Mouse (Mus musculus) midbrain, embryonic 15.5 days (tissue): ENCODE data around the gene 9530003J23Rik. TPM values are rescaled to one million over a fixed set of nuclear protein-coding genes. Genes with fewer than 3 reads are reported as not detected.
"Not testable (repeated sequence)": the region's sequence is repeated elsewhere in the genome, so short reads cannot be mapped to it uniquely, and the experiment has no call there.

Experiments used
- ATAC-seq: fragments of 200-750 bp; cut with Nextera tagmentation; replicated peaks from 2 replicates; pipeline ENCODE4 v1.8.0; 2017; ENCODE audit warnings: moderate TSS enrichment
- H3K27ac ChIP-seq: fragments of 300-500 bp; sonication (generic); 2 replicates; pipeline ENCODE4 v1.5.1; 2015; ENCODE audit warnings: mild to moderate bottlenecking, inconsistent platforms
- H3K27me3 ChIP-seq: fragments of 300-500 bp; sonication (generic); replicated peaks from 2 replicates; pipeline ENCODE4 v1.6.1; 2015; ENCODE audit warnings: inconsistent platforms
- H3K36me3 ChIP-seq: fragments of 300-500 bp; sonication (generic); replicated peaks from 2 replicates; pipeline ENCODE4 v1.6.1; 2015; ENCODE audit warnings: inconsistent platforms
- H3K4me1 ChIP-seq: fragments of 300-500 bp; sonication (generic); 2 replicates; pipeline ENCODE4 v1.6.1; 2015; ENCODE audit warnings: inconsistent platforms
- H3K4me2 ChIP-seq: fragments of 300-500 bp; sonication (generic); 2 replicates; pipeline ENCODE4 v1.6.1; 2015; ENCODE audit warnings: inconsistent platforms, mild to moderate bottlenecking, moderate library complexity
- H3K4me3 ChIP-seq: fragments of 300-500 bp; sonication (generic); 2 replicates; pipeline ENCODE4 v1.5.1; 2015; ENCODE audit warnings: mild to moderate bottlenecking, inconsistent platforms
- H3K9ac ChIP-seq: fragments of 300-500 bp; sonication (generic); 2 replicates; pipeline ENCODE4 v1.6.1; 2015; ENCODE audit warnings: mild to moderate bottlenecking, inconsistent platforms
- H3K9me3 ChIP-seq: fragments of 300-500 bp; sonication (generic); 2 replicates; pipeline ENCODE4 v1.6.1; 2016; ENCODE audit warnings: inconsistent platforms
- WGBS: fragments of 180-500 bp; shearing (Covaris S2); methylation state at CpG from one replicate; pipeline ENCODE4 v1.1.7; 2015; ENCODE audit warnings: mixed read lengths; 5-methylcytosine and 5-hydroxymethylcytosine counted together
- polyA plus RNA-seq: library from polyadenylated mRNA; unstranded; fragments of >200 nt; fragmentation: Nextera tagmentation; extraction: Ambion mirVana; gene quantifications from 2 replicates; pipeline ENCODE4 v1.2.1, GENCODE M21; 2015

Gene 9530003J23Rik
- polyA plus RNA-seq: not detected in 2 replicates

- WGBS: 86% methylated on average over 12 of the region's 12 CpGs
- no peak for ATAC-seq
- Histone ChIP-seq H3K27me3 (no peaks in the 10 kb centered on the region), H3K27ac (no peak within 1 kb of the TSS), H3K4me2 (no peak within 1 kb of the TSS), H3K4me1 (no peaks in the 10 kb centered on the region), H3K9ac (no peak within 1 kb of the TSS), H3K9me3 (no peaks in the 10 kb centered on the region), H3K36me3 (no peaks in the 10 kb centered on the region), H3K4me3 (no peak within 1 kb of the TSS)
These were observed at the start of gene 9530003J23Rik for GRCm38 (mm10) chr10:117238603-117239002. Gene 9530003J23Rik (minus strand): TSS chr10:117238703.

- Histone ChIP-seq H3K36me3 (no peaks in the 10 kb centered on the region), H3K4me2 (no peak overlapping the region), H3K9ac (no peak overlapping the region), H3K27me3 (no peaks in the 10 kb centered on the region), H3K27ac (no peak overlapping the region), H3K9me3 (no peaks in the 10 kb centered on the region), H3K4me1 (no peaks in the 10 kb centered on the region), H3K4me3 (no peak overlapping the region)
- ATAC-seq: no peak
- WGBS: 85% methylated on average over 3 of the region's 3 CpGs
These were observed 48.8 kb upstream of the 9530003J23Rik start for GRCm38 (mm10) chr10:117287226-117287850.

GRCm38 (mm10) chr10:117286366-117286970, 48.0 kb upstream of the 9530003J23Rik start:
- H3K4me3 ChIP-seq: no peak overlapping the region
- no peak overlapping the region for H3K9ac ChIP-seq
- ATAC-seq: no peak
- no peak overlapping the region for H3K27ac ChIP-seq
- H3K9me3 ChIP-seq: no peaks in the 10 kb centered on the region
- WGBS: 94% methylated on average over 6 of the region's 6 CpGs
- no peak overlapping the region for H3K4me2 ChIP-seq
- no peaks in the 10 kb centered on the region for H3K27me3 ChIP-seq
- H3K4me1 ChIP-seq: no peaks in the 10 kb centered on the region
- no peaks in the 10 kb centered on the region for H3K36me3 ChIP-seq

GRCm38 (mm10) chr10:117285584-117285983, 47.1 kb upstream of the 9530003J23Rik start:
- not testable (repeated sequence) for H3K4me1 ChIP-seq, H3K4me3 ChIP-seq, H3K36me3 ChIP-seq, H3K27me3 ChIP-seq, H3K27ac ChIP-seq, ATAC-seq, H3K9ac ChIP-seq, H3K9me3 ChIP-seq, H3K4me2 ChIP-seq
- 89% methylated on average over 4 of the region's 7 CpGs for WGBS

DNA sequence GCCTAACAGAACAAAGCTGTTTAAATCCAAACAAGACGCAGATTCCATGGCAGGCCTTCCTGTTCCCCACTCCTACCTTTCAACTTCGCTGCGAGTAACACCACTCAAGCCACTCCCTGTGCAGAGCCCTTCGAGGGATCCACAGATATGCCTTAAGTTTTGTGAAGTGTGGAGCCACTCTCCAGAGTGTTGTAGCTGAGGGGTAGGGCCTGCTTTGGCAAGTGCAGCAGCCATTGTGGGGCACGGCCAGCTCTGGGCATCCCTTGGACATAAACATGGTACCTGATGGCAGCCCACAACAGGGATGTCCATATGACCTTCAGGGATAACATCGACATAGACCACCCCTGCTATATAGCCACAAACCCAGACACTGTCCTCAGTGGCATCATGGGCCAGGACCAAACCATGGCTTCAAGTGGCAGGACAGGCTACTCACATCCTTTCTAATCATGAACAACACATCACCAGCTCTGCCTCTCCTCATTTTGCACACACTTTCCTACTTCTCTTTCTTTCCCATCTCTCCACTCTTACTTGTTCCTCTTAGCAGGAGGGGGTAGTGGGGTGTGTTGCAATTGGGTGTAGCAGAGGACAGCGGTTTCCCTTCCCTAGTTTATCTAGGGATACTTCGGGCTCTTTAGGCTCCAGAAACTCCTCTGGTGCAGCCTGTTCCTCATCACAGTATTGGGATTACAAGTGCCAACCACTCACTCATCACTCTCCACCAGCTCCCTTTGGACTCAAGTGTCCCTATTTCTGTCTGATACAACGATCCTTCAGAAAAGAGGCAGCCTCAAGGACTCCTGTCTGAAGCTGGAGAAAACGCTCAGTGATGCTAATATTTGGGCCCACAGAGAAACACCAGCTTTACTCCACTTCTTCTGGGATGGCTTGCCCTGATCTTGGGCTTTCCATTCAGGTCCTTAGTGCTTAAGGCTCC, 46.3 kb upstream of the 9530003J23Rik start:
- no peak overlapping the region for H3K27ac ChIP-seq
- H3K4me2 ChIP-seq: no peak overlapping the region
- 88% methylated on average over 10 of the region's 10 CpGs for WGBS
- H3K4me3 ChIP-seq: no peak overlapping the region
- ATAC-seq: no peak
- no peaks in the 10 kb centered on the region for H3K36me3 ChIP-seq
- H3K9ac ChIP-seq: no peak overlapping the region
- H3K4me1 ChIP-seq: no peaks in the 10 kb centered on the region
- H3K27me3 ChIP-seq: no peaks in the 10 kb centered on the region
- H3K9me3 ChIP-seq: no peaks in the 10 kb centered on the region

DNA sequence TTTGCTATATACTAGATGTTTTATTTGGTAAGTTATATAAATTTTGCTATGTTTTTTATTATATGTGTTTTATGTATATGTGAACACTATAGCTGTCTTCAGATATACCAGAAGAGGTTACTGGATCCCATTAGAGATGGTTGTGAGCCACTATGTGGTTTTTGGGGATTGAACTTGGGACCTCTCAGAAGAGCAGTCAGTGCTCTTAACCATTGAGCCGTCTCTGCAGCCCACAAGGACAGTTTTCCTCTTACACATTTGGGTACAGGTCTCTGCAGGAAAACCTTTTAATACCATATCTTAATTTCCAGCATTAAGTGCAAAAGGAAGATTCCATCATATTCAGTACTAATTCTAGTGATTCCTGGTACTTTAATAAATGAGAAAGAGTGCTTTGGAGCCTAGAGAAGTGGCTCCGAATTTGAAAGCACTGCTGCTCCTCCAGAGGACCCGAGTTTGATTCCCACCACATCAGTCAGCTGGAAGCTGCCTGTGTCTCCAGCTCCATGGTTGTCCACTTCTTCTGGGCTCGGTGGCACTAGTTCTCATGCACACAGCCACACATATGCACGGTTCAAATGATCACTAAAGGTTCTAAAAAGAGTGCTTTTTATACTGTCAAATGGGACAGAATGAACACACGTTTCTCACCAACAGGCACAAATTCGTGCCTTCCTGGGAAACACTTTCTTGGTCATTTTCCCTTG, 45.5 kb upstream of the 9530003J23Rik start:
- no peaks in the 10 kb centered on the region for H3K27me3 ChIP-seq
- no peak overlapping the region for H3K4me3 ChIP-seq
- H3K4me2 ChIP-seq: no peak overlapping the region
- H3K36me3 ChIP-seq: no peaks in the 10 kb centered on the region
- H3K27ac ChIP-seq: no peak overlapping the region
- H3K9me3 ChIP-seq: no peaks in the 10 kb centered on the region
- 85% methylated on average over 7 of the region's 7 CpGs for WGBS
- no peaks in the 10 kb centered on the region for H3K4me1 ChIP-seq
- H3K9ac ChIP-seq: no peak overlapping the region
- no peak for ATAC-seq

GRCm38 (mm10) chr10:117283196-117283595, 44.7 kb upstream of the 9530003J23Rik start:
- not testable (repeated sequence) for H3K27ac ChIP-seq, H3K27me3 ChIP-seq, H3K36me3 ChIP-seq, H3K4me1 ChIP-seq, H3K4me3 ChIP-seq, ATAC-seq, H3K4me2 ChIP-seq, H3K9ac ChIP-seq, H3K9me3 ChIP-seq
- WGBS: 90% methylated on average over 4 of the region's 4 CpGs

DNA sequence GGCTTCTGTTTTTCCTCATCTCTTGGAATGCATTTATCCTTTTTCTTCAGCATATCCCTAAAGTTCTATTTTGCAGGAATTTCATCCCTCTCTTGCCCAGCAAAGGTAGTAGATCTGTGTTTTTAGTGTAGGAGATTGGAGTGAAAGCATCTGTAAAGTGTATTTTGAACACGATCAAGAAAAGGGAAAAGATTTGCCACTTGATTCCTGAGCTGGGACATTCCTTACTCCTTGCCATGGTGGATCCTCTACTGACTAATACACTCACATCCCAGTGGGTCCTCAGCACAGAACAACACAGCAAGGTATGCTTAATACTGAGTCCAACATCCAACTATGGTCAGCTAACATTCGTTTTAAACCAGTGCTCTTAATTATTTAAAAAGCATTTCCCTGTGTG, 44.0 kb upstream of the 9530003J23Rik start:
- 87% methylated on average over 2 of the region's 2 CpGs for WGBS
- Histone ChIP-seq H3K9me3 (no peaks in the 10 kb centered on the region), H3K4me3 (no peak overlapping the region), H3K4me1 (no peaks in the 10 kb centered on the region), H3K27me3 (no peaks in the 10 kb centered on the region), H3K4me2 (no peak overlapping the region), H3K36me3 (no peaks in the 10 kb centered on the region), H3K9ac (no peak overlapping the region), H3K27ac (no peak overlapping the region)
- ATAC-seq: no peak

DNA sequence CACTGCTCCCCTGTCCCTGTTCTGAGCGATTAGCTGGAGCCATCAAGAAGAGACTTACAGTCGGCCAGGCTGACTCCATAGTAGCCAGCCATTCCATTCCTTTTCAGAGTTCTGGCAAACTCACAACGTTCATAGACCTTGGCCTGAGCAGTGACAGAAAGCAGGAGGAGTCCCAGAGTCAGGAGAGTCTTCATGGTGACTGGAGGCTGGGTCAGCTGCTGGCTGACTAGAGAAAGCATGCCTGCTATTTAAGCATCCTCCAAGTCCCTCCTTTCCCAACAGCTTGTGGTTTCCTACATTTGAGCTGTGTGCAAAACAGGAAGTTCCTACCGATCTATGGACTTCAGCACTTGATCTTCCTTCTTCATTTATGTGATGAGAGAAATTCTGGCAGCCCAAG, 43.5 kb upstream of the 9530003J23Rik start, which contains the start of gene Lyz2:
Gene Lyz2, minus strand, starts transcription at position 273 of the 400 bp plus-strand sequence.
- Histone ChIP-seq H3K4me3 (no peak within 1 kb of the TSS), H3K4me2 (no peak within 1 kb of the TSS), H3K9me3 (no peaks in the 10 kb centered on the region), H3K27ac (no peak within 1 kb of the TSS), H3K9ac (no peak within 1 kb of the TSS), H3K27me3 (no peaks in the 10 kb centered on the region), H3K4me1 (no peaks in the 10 kb centered on the region), H3K36me3 (no peaks in the 10 kb centered on the region)
- ATAC-seq: no peak
- 69% methylated on average over 4 of the region's 4 CpGs for WGBS

DNA sequence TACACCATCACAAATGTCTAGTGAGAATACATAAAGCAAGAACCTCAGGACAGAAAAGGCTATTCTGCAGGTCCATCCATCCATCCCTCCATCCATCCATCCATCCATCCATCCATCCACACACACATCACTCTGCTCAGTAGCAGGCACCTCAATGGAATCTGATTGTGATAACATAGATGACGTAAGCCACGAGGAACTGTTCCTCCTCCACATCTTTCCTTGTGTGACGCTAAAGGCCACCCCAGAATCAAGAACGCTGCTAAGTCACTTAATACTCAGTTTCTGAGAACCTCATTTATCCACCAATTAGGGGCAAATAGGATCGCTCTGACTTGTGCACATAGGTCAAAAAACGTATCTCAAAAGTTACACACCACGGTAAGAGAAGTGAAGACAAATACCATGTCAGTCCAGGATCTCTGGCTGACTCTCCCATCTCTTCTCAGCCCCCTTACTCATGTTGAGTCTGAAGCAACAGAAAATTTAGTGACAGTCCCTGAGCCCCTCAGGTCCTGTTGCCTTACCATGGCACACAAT, 42.9 kb upstream of the 9530003J23Rik start:
- H3K9me3 ChIP-seq: no peaks in the 10 kb centered on the region

DNA sequence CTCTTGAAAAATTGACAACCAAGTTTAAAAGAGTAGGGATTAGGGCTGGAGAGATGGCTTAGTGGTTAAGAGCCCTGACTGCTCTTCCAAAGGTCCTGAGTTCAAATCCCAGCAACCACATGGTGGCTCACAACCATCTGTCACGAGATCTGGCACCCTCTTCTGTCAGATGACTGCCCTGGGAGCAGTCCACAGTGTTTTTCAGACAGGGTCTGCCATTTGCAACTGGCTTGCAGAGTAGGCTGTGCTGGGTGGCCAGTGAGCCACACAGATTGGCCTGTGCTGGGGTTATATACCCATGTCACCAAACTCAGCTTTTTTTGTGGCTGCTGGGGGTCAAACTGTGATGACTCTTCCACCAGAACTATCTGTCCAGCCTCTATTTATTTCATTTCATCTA, 41.5 kb upstream of the 9530003J23Rik start:
- ATAC-seq: no peak
- Histone ChIP-seq H3K4me1 (no peaks in the 10 kb centered on the region), H3K9ac (no peak overlapping the region), H3K27me3 (no peaks in the 10 kb centered on the region), H3K27ac (no peak overlapping the region), H3K9me3 (no peaks in the 10 kb centered on the region), H3K36me3 (no peaks in the 10 kb centered on the region), H3K4me2 (no peak overlapping the region), H3K4me3 (no peak overlapping the region)
- 68% methylated on average over 1 of the region's 1 CpGs for WGBS

More for the DNA sequence above, 42.9 kb upstream of the 9530003J23Rik start:
- Histone ChIP-seq H3K9ac (no peak overlapping the region), H3K4me2 (no peak overlapping the region), H3K4me3 (no peak overlapping the region), H3K36me3 (no peaks in the 10 kb centered on the region), H3K27ac (no peak overlapping the region), H3K4me1 (no peaks in the 10 kb centered on the region), H3K27me3 (no peaks in the 10 kb centered on the region)
- WGBS: 89% methylated on average over 7 of the region's 7 CpGs
- no peak for ATAC-seq

DNA sequence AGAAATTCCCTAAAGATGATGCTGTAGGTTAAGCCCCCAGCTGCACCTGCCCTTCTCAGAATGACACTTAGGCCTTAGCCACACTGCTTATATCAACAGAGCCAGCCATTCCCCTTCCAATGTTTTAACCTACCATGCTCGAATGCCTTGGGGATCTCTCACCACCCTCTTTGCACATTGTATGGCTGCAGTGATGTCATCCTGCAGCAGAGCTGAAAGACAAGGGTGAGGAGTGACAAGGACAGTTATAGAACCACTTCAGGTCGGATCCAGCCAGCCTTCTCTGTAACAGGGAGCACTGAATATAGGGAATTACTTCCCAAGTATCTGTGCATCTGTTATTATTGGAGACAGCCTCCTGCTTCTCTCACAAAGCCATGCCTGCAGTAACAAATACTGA, 40.0 kb upstream of the 9530003J23Rik start:
- not testable (repeated sequence) for H3K9me3 ChIP-seq, H3K4me3 ChIP-seq, H3K27me3 ChIP-seq, H3K4me2 ChIP-seq, H3K9ac ChIP-seq, H3K36me3 ChIP-seq, H3K27ac ChIP-seq, H3K4me1 ChIP-seq, ATAC-seq
- 58% methylated on average over 2 of the region's 2 CpGs for WGBS
